Mouse (Mus musculus): ENCODE data around the gene Trappc2l. TPM values are rescaled to one million over a fixed set of nuclear protein-coding genes. Genes with fewer than 3 reads are reported as not detected.

Gene Trappc2l
- 136 and 144 TPM in 2 replicates for polyA plus RNA-seq (2015; fragmentation: Nextera tagmentation; extraction: Ambion mirVana)

DNA sequence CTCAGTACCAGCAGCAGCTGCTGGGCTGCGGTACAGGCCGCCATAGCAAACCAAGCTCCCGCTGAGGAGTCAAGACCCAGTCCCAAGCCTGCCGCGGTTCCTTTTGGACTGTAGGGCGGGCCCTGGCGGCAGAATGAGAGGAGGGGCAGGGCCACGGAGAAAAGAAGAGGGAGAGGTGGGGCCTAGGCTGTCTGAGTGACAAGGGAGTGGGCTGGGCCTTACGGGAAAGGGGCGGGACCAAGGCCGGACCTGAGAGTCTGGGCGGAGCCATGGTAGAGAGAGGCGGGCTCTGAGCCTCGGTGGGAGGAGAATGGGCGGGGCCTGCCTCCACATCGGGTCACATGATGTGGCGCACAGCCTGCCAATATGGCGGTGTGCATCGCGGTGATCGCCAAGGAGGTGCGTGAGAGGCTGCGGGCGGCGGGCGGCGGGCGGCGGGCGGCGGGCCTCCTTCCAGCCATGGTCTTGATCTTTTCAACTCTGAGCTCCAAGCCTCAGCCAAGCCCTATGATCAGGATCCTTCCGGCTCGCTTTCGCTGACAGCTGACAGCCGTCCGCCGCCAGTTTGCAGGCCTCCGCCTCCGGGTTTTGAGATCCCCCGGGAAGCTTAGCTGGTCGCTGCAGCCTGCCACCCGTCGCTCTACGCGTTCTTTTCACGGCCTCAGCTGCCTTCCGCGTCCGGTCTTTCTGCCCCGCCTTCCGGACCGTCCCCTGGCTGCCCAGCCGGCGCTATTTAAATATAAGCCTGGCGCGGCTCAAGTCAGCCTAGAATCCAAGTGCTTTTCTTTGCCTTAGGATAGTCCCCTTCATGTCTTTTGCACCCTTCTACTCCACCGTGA, at the start of gene Trappc2l, which contains the start of gene Galns:
TSS of gene Trappc2l (plus strand) at position 346 of the 839 bp plus-strand sequence.
TSS of gene Galns (minus strand) at position 169 of the 839 bp plus-strand sequence.
- Histone ChIP-seq H3K27me3 (replicated peaks; ENCODE audit: control insufficient read depth, insufficient read depth, low read length) (no peaks in the 10 kb centered on the region), H3K4me2 (replicated peaks; ENCODE audit: low read depth) (peak within 1 kb of the TSS; percentile 92), H3K4me1 (replicated peaks; ENCODE audit: control insufficient read depth, insufficient read depth, low read length) (peaks cover 7% of the 10 kb centered on the region; the same call in 1 of the 2 replicates), H3K27ac (ENCODE audit: low read depth, low read length) (peak within 1 kb of the TSS; percentile 88), H3K9ac (ENCODE audit: low read depth, low read length) (peak within 1 kb of the TSS; percentile 76), H3K36me3 (ENCODE audit: control insufficient read depth, insufficient read depth) (peaks cover 28% of the 10 kb centered on the region; the same call in 1 of the 2 replicates), H3K9me3 (ENCODE audit: control insufficient read depth) (no peaks in the 10 kb centered on the region), H3K4me3 (ENCODE audit: low read depth, low read length) (peak within 1 kb of the TSS; percentile 70)
- peak; percentile 93 for ATAC-seq
- TF ChIP-seq CTCF (IDR thresholded peaks at IDR 0.05; ENCODE audit: low read depth) = peak; percentile 74
- WGBS = under 1% methylated on average over 51 of the region's 57 CpGs

- H3K27ac ChIP-seq (ENCODE audit: low read depth, low read length) = no peak overlapping the region
- WGBS = 65% methylated on average over 25 of the region's 25 CpGs
- H3K4me2 ChIP-seq (replicated peaks; ENCODE audit: low read depth) = no peak overlapping the region
- H3K4me3 ChIP-seq (ENCODE audit: low read depth, low read length) = no peak overlapping the region
- H3K36me3 ChIP-seq (ENCODE audit: control insufficient read depth, insufficient read depth) = peaks cover 2% of the 10 kb centered on the region; the same call in 1 of the 2 replicates
- H3K27me3 ChIP-seq (replicated peaks; ENCODE audit: control insufficient read depth, insufficient read depth, low read length) = no peaks in the 10 kb centered on the region
- H3K4me1 ChIP-seq (replicated peaks; ENCODE audit: control insufficient read depth, insufficient read depth, low read length) = peaks cover 7% of the 10 kb centered on the region; the same call in 1 of the 2 replicates
- no peak for ATAC-seq
- H3K9ac ChIP-seq (ENCODE audit: low read depth, low read length) = no peak overlapping the region
- H3K9me3 ChIP-seq (ENCODE audit: control insufficient read depth) = no peaks in the 10 kb centered on the region
- no peak for TF ChIP-seq CTCF (IDR thresholded peaks at IDR 0.05; ENCODE audit: low read depth)
Observed at GRCm38 (mm10) chr8:122564363-122565352, 46.8 kb upstream of the Trappc2l start.

DNA sequence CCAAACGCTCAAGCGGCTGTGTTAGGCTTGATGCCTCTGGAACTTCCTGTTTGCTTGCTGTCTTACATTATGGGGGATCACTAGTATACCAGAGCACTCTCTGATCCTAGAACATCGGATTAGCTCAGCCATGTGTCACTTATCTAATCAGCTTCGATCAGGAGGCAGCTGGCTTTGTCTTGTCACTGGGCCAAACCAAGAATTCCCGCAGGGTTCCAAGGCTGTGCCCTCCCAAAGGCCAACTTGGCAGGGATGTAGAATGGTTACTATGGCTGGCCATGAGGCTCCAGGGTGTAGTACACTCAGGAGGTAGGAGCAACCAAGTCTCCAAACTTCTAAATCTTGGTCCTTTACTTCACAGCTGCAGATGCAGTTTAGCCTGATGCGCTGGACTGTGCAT, 44.7 kb upstream of the Trappc2l start:
- WGBS = 24% methylated on average over 6 of the region's 6 CpGs
- Histone ChIP-seq H3K4me2 (replicated peaks; ENCODE audit: low read depth) (peak overlapping the region; percentile 92), H3K4me1 (replicated peaks; ENCODE audit: control insufficient read depth, insufficient read depth, low read length) (peaks cover 7% of the 10 kb centered on the region; the same call in 1 of the 2 replicates), H3K9me3 (ENCODE audit: control insufficient read depth) (no peaks in the 10 kb centered on the region), H3K27me3 (replicated peaks; ENCODE audit: control insufficient read depth, insufficient read depth, low read length) (no peaks in the 10 kb centered on the region), H3K9ac (ENCODE audit: low read depth, low read length) (peak overlapping the region; percentile 85; the same call in 1 of the 2 replicates), H3K36me3 (ENCODE audit: control insufficient read depth, insufficient read depth) (peaks cover 23% of the 10 kb centered on the region), H3K27ac (ENCODE audit: low read depth, low read length) (peak overlapping the region; percentile 90), H3K4me3 (ENCODE audit: low read depth, low read length) (peak overlapping the region; percentile 81)
- no peak for TF ChIP-seq CTCF (IDR thresholded peaks at IDR 0.05; ENCODE audit: low read depth)
- no peak for ATAC-seq

- H3K9me3 ChIP-seq (ENCODE audit: control insufficient read depth) = no peaks in the 10 kb centered on the region
- peak within 1 kb of the TSS; percentile 85 for H3K9ac ChIP-seq (ENCODE audit: low read depth, low read length)
- H3K4me2 ChIP-seq (replicated peaks; ENCODE audit: low read depth) = peak within 1 kb of the TSS; percentile 92
- H3K27ac ChIP-seq (ENCODE audit: low read depth, low read length) = peak within 1 kb of the TSS; percentile 90
- under 1% methylated on average over 62 of the region's 62 CpGs for WGBS
- peaks cover 8% of the 10 kb centered on the region; the same call in 1 of the 2 replicates for H3K4me1 ChIP-seq (replicated peaks; ENCODE audit: control insufficient read depth, insufficient read depth, low read length)
- peak; percentile 91 for ATAC-seq
- peak within 1 kb of the TSS; percentile 81 for H3K4me3 ChIP-seq (ENCODE audit: low read depth, low read length)
- H3K27me3 ChIP-seq (replicated peaks; ENCODE audit: control insufficient read depth, insufficient read depth, low read length) = no peaks in the 10 kb centered on the region
- no peak; the same call in 1 of the 2 replicates for TF ChIP-seq CTCF (IDR thresholded peaks at IDR 0.05; ENCODE audit: low read depth)
- peaks cover 30% of the 10 kb centered on the region for H3K36me3 ChIP-seq (ENCODE audit: control insufficient read depth, insufficient read depth)
Observed at GRCm38 (mm10) chr8:122567361-122568108, 43.9 kb upstream of the Trappc2l start, which contains the start of gene Cdt1. Gene Cdt1, plus strand, starts transcription at chr8:122568015.

- peaks cover 8% of the 10 kb centered on the region; the same call in 1 of the 2 replicates for H3K4me1 ChIP-seq (replicated peaks; ENCODE audit: control insufficient read depth, insufficient read depth, low read length)
- no peak; the same call in 1 of the 2 replicates for TF ChIP-seq CTCF (IDR thresholded peaks at IDR 0.05; ENCODE audit: low read depth)
- peaks cover 35% of the 10 kb centered on the region for H3K36me3 ChIP-seq (ENCODE audit: control insufficient read depth, insufficient read depth)
- peak overlapping the region; percentile 90 for H3K27ac ChIP-seq (ENCODE audit: low read depth, low read length)
- no peaks in the 10 kb centered on the region for H3K27me3 ChIP-seq (replicated peaks; ENCODE audit: control insufficient read depth, insufficient read depth, low read length)
- H3K4me3 ChIP-seq (ENCODE audit: low read depth, low read length) = peak overlapping the region; percentile 81
- H3K4me2 ChIP-seq (replicated peaks; ENCODE audit: low read depth) = peak overlapping the region; percentile 92
- peak; percentile 1; the same call in 1 of the 2 replicates for ATAC-seq
- under 1% methylated on average over 34 of the region's 34 CpGs for WGBS
- no peaks in the 10 kb centered on the region for H3K9me3 ChIP-seq (ENCODE audit: control insufficient read depth)
- peak overlapping the region; percentile 85 for H3K9ac ChIP-seq (ENCODE audit: low read depth, low read length)
Observed at GRCm38 (mm10) chr8:122568109-122568504, 43.3 kb upstream of the Trappc2l start.

All from intestine, postnatal 0 days (tissue).